Mouse (Mus musculus) CH12.LX (cell line): ENCODE data around the gene Epha2. TPM values are rescaled to one million over a fixed set of nuclear protein-coding genes. Genes with fewer than 3 reads are reported as not detected.

Source experiments
- DNase-seq: peaks from one replicate; pipeline ENCODE4 v3.0.0-alpha.2; 2013; ENCODE audit errors: extremely low read depth
- H3K27ac ChIP-seq: 2 replicates; pipeline ENCODE4 v1.5.1; 2012; ENCODE audit warnings: low read depth, mild to moderate bottlenecking, control low read depth, moderate library complexity; ENCODE audit not compliant: insufficient read depth
- H3K27me3 ChIP-seq: replicated peaks from 2 replicates; pipeline ENCODE3; 2012; ENCODE audit warnings: inconsistent platforms
- H3K36me3 ChIP-seq, 2 experiments: replicated peaks in 1 of 2; 2 replicates each; pipeline versions ENCODE3 to v1.6.1; 2012; ENCODE audit warnings: inconsistent platforms in 1 of 2, low read length in 1 of 2, mild to moderate bottlenecking in 1 of 2, mixed read lengths in 1 of 2, moderate library complexity in 1 of 2; ENCODE audit not compliant: control insufficient read depth in 1 of 2, insufficient read depth in 1 of 2
- H3K4me1 ChIP-seq, 2 experiments: 2 replicates each; pipeline ENCODE4 v1.6.1; 2012; ENCODE audit warnings: inconsistent platforms in 1 of 2, moderate library complexity in 1 of 2; ENCODE audit not compliant: insufficient read depth in 2 of 2, control insufficient read depth in 1 of 2
- H3K4me2 ChIP-seq: 2 replicates; pipeline ENCODE4 v1.6.1; 2012; ENCODE audit warnings: low read depth, mild to moderate bottlenecking, control low read depth; ENCODE audit not compliant: poor library complexity, insufficient read depth, severe bottlenecking
- H3K4me3 ChIP-seq, 3 experiments: fragments of 150-350 bp in 1 of 3; sonication (generic) in 1 of 3; replicated peaks in 1 of 3; 2 replicates each; pipeline versions ENCODE3 to v1.5.1; 2011 to 2012; ENCODE audit warnings: low read depth in 2 of 3, low read length in 2 of 3, mild to moderate bottlenecking in 2 of 3, moderate library complexity in 2 of 3, control low read depth in 1 of 3, improper control_type of control experiment in 1 of 3, inconsistent platforms in 1 of 3, mixed read lengths in 1 of 3; ENCODE audit not compliant: poor library complexity in 1 of 3
- H3K79me2 ChIP-seq: replicated peaks from 2 replicates; pipeline ENCODE4 v1.6.1; 2012; ENCODE audit warnings: mild to moderate bottlenecking, moderate library complexity; ENCODE audit not compliant: control insufficient read depth, poor library complexity, insufficient read depth, severe bottlenecking; ENCODE audit errors: extremely low read depth
- H3K9ac ChIP-seq: 2 replicates; pipeline ENCODE4 v1.6.1; 2012; ENCODE audit warnings: low read depth, mild to moderate bottlenecking, control low read depth, moderate library complexity; ENCODE audit not compliant: insufficient read depth
- H3K9me3 ChIP-seq: replicated peaks from 2 replicates; pipeline ENCODE3; 2012; ENCODE audit warnings: low read length, inconsistent platforms, mixed read lengths
- CHD1 ChIP-seq: IDR thresholded peaks from 2 replicates; pipeline ENCODE4 v1.6.1; 2012; ENCODE audit warnings: low read depth, low read length, improper control_type of control experiment, inconsistent platforms
- CTCF ChIP-seq, 2 experiments: IDR thresholded peaks in 1 of 2; conservative IDR thresholded peaks in 1 of 2; 2 replicates each; pipeline ENCODE4 v1.5.1; 2011 to 2012; ENCODE audit warnings: low read depth in 2 of 2, low read length in 2 of 2, improper control_type of control experiment in 1 of 2, inconsistent platforms in 1 of 2, mild to moderate bottlenecking in 1 of 2, moderate library complexity in 1 of 2
- ELF1 ChIP-seq: IDR thresholded peaks from 2 replicates; pipeline ENCODE4 v1.6.1; 2014; ENCODE audit warnings: low read depth, mild to moderate bottlenecking, inconsistent platforms, low read length, improper control_type of control experiment
- EP300 ChIP-seq: IDR thresholded peaks from 2 replicates; pipeline ENCODE4 v1.6.1; 2011; ENCODE audit warnings: low read length, improper control_type of control experiment
- IRF4 ChIP-seq: IDR thresholded peaks from 2 replicates; pipeline ENCODE4 v1.6.1; 2014; ENCODE audit warnings: low read depth, mild to moderate bottlenecking, inconsistent platforms, low read length, improper control_type of control experiment
- KAT2A ChIP-seq: IDR thresholded peaks from 2 replicates; pipeline ENCODE4 v1.6.1; 2012; ENCODE audit warnings: low read length, improper control_type of control experiment, inconsistent platforms; ENCODE audit not compliant: insufficient replicate concordance
- MAX ChIP-seq: IDR thresholded peaks from 2 replicates; pipeline ENCODE4 v1.6.1; 2011; ENCODE audit warnings: low read length, improper control_type of control experiment
- MAZ ChIP-seq: IDR thresholded peaks from 2 replicates; pipeline ENCODE4 v1.6.1; 2012; ENCODE audit warnings: low read depth, mild to moderate bottlenecking, inconsistent platforms, low read length, improper control_type of control experiment, moderate library complexity
- MEF2A ChIP-seq: IDR thresholded peaks from 2 replicates; pipeline ENCODE4 v1.6.1; 2014; ENCODE audit warnings: low read depth, mild to moderate bottlenecking, inconsistent platforms, low read length, improper control_type of control experiment, borderline replicate concordance
- MXI1 ChIP-seq: IDR thresholded peaks from 2 replicates; pipeline ENCODE4 v1.6.1; 2011; ENCODE audit warnings: mild to moderate bottlenecking, low read depth, low read length, improper control_type of control experiment
- MYC ChIP-seq: IDR thresholded peaks from 2 replicates; pipeline ENCODE4 v1.6.1; 2011; ENCODE audit warnings: low read depth, mild to moderate bottlenecking, improper control_type of control experiment, low read length
- NRF1 ChIP-seq: IDR thresholded peaks from 2 replicates; pipeline ENCODE4 v1.6.1; 2014; ENCODE audit warnings: low read depth, mild to moderate bottlenecking, inconsistent platforms, low read length, improper control_type of control experiment, moderate library complexity
- PAX5 ChIP-seq: IDR thresholded peaks from 2 replicates; pipeline ENCODE4 v1.6.1; 2012; ENCODE audit warnings: low read length, inconsistent platforms, mixed read lengths
- POLR2A ChIP-seq: IDR thresholded peaks from 2 replicates; pipeline ENCODE4 v1.6.1; 2011; ENCODE audit warnings: low read depth, mild to moderate bottlenecking, improper control_type of control experiment, low read length
- POLR2AphosphoS2 ChIP-seq: IDR thresholded peaks from 2 replicates; pipeline ENCODE4 v1.6.1; 2011; ENCODE audit warnings: low read depth, low read length, improper control_type of control experiment
- SMC3 ChIP-seq: IDR thresholded peaks from 2 replicates; pipeline ENCODE4 v1.6.1; 2011; ENCODE audit warnings: low read depth, low read length, improper control_type of control experiment
- TBP ChIP-seq: conservative IDR thresholded peaks from 2 replicates; pipeline ENCODE4 v1.6.1; 2011; ENCODE audit warnings: low read depth, low read length, improper control_type of control experiment
- TCF12 ChIP-seq: IDR thresholded peaks from 2 replicates; pipeline ENCODE4 v1.6.1; 2014; ENCODE audit warnings: low read depth, mild to moderate bottlenecking, inconsistent platforms, low read length, improper control_type of control experiment
- ZC3H11A ChIP-seq: IDR thresholded peaks from 2 replicates; pipeline ENCODE4 v1.6.1; 2012; ENCODE audit warnings: low read depth, mild to moderate bottlenecking, inconsistent platforms, low read length, improper control_type of control experiment
- ZKSCAN1 ChIP-seq: IDR thresholded peaks from 2 replicates; pipeline ENCODE4 v1.6.1; 2012; ENCODE audit warnings: low read depth, inconsistent platforms, low read length, improper control_type of control experiment, borderline replicate concordance
- ZMIZ1 ChIP-seq: IDR thresholded peaks from 2 replicates; pipeline ENCODE4 v1.6.1; 2012; ENCODE audit warnings: low read depth, mild to moderate bottlenecking, inconsistent platforms, low read length, improper control_type of control experiment
- ZNF384 ChIP-seq: IDR thresholded peaks from 2 replicates; pipeline ENCODE4 v1.6.1; 2012; ENCODE audit warnings: low read depth, low read length, improper control_type of control experiment, inconsistent platforms
- dilution Hi-C: fragments of 300-500 bp; cut with MboI; formaldehyde crosslinking; loops from 2 replicates; pipeline ENCODE4 v1.14.3; 2020; ENCODE audit warnings: low sequenced_read_pairs; ENCODE audit not compliant: extremely low pct_unique_long_range_greater_than_20kb, extremely low pct_ligation_motif_present
- in situ Hi-C: fragments of 300-500 bp; cut with MboI; formaldehyde crosslinking; loops from 3 replicates; pipeline ENCODE4 v1.14.3; 2019; ENCODE audit warnings: low sequenced_read_pairs, low pct_ligation_motif_present, low pct_unique_long_range_greater_than_20kb, mixed read lengths
- polyA plus RNA-seq: library from polyadenylated mRNA; unstranded; fragments of >175 nt; gene quantifications from 2 replicates; pipeline ENCODE4 v1.2.1, GENCODE M21; 2012; ENCODE audit warnings: low read depth; ENCODE audit not compliant: insufficient read length
- total RNA-seq, 2 experiments: library from RNA; depleted of rRNA; stranded (reverse); fragments of 300-350 nt in 1 of 2; fragments of >200 nt in 1 of 2; gene quantifications; 2 replicates each; pipeline ENCODE4 v1.2.3; 2012 to 2014

Gene Epha2
- total and polyA plus RNA-seq, 3 experiments: 0.55 to 0.81 (median 0.67) TPM

GRCm38 (mm10) chr4:141335263-141335796 lies 34.3 kb downstream of the Epha2 start:
- H3K9me3 ChIP-seq: no peaks in the 10 kb centered on the region
- H3K79me2 ChIP-seq: no peaks in the 10 kb centered on the region
- dilution Hi-C loops (no loop called here), in situ Hi-C loops (no loop called here)
- no peak overlapping the region for H3K9ac ChIP-seq
- H3K4me3 ChIP-seq: no peak overlapping the region
- no peak overlapping the region for H3K27ac ChIP-seq
- H3K4me1 ChIP-seq: peaks cover 4 to 6% of the 10 kb centered on the region in 2 experiments; a peak in 3 of 4 replicates
- H3K27me3 ChIP-seq: peaks cover 86% of the 10 kb centered on the region
- TF ChIP-seq MXI1 (no peak), EP300 (no peak), ZNF384 (no peak), ELF1 (no peak), TBP (no peak), SMC3 (no peak), TCF12 (no peak), MAX (no peak), NRF1 (no peak), ZKSCAN1 (no peak), CTCF (conservative IDR thresholded peaks at IDR 0.05 in 1 of 2, IDR thresholded peaks at IDR 0.05 in 1 of 2; ENCODE audit: low read depth in 2 of 2, low read length in 2 of 2) (no peak), ZMIZ1 (no peak), MYC (no peak), MAZ (no peak), POLR2AphosphoS2 (no peak), CHD1 (no peak), PAX5 (no peak), ZC3H11A (no peak)
- H3K36me3 ChIP-seq: no peaks in the 10 kb centered on the region
- no peak overlapping the region for H3K4me2 ChIP-seq
- DNase-seq: no peak

- peaks cover 4 to 6% of the 10 kb centered on the region in 2 experiments; a peak in 3 of 4 replicates for H3K4me1 ChIP-seq
- dilution Hi-C loops: no loop called here
- H3K27me3 ChIP-seq: peaks cover 88% of the 10 kb centered on the region
- no peak for DNase-seq
- H3K79me2 ChIP-seq: no peaks in the 10 kb centered on the region
- no peak overlapping the region for H3K4me2 ChIP-seq
- H3K9ac ChIP-seq: no peak overlapping the region
- no peaks in the 10 kb centered on the region for H3K36me3 ChIP-seq
- no peak for TF ChIP-seq CHD1
- TF ChIP-seq POLR2AphosphoS2: no peak
- TF ChIP-seq MYC: no peak
- no peak for TF ChIP-seq EP300
- no peak for TF ChIP-seq IRF4
- TF ChIP-seq CTCF (conservative IDR thresholded peaks at IDR 0.05 in 1 of 2, IDR thresholded peaks at IDR 0.05 in 1 of 2; ENCODE audit: low read depth in 2 of 2, low read length in 2 of 2): no peak
- TF ChIP-seq POLR2A: no peak
- TF ChIP-seq MEF2A: no peak
- no peak for TF ChIP-seq KAT2A
- no peaks in the 10 kb centered on the region for H3K9me3 ChIP-seq
- H3K27ac ChIP-seq: no peak overlapping the region
- in situ Hi-C loops: no loop called here
- no peak overlapping the region for H3K4me3 ChIP-seq
Observed at GRCm38 (mm10) chr4:141336196-141336595, 35.2 kb downstream of the Epha2 start.
